Mouse (Mus musculus) liver, postnatal 0 days (tissue): ENCODE data around the gene Glt8d1.

Experiments used
- CTCF ChIP-seq: sonication (generic); IDR thresholded peaks from 2 replicates; pipeline ENCODE4 v1.5.1; 2016; ENCODE audit warnings: antibody characterized with exemption, low read depth
- EP300 ChIP-seq: IDR thresholded peaks from 2 replicates; pipeline ENCODE4 v1.6.1; 2016; ENCODE audit warnings: antibody characterized with exemption, low read depth, mild to moderate bottlenecking

GRCm38 (mm10) chr14:31000816-31001306 is 339 bp upstream of the Glt8d1 start:
- TF ChIP-seq EP300: no peak
- TF ChIP-seq CTCF: peak; percentile 14; the same call in 1 of the 2 replicates
